Mouse (Mus musculus): ENCODE data around the gene Mei4.

DNA sequence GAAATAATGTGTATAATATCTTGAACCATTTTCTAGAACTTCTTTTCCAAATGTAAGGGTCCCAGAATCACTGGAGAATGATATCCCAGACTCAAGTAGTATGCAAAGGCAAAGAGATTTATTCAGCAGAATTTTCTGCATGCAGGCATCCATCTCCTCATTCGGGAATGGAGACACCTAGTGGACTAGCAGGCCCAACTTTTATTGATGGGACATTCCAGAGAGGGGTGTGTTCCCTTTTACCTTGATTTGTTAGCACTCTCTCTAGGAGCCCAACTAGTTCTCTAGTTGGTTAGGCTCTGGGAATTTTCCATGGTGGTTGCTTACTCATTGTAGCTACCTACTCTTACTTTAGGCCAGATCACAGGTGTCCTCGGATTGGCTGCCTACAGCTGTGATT, 105.5 kb downstream of the Mei4 start:
- no peak for TF ChIP-seq POLR2A (IDR thresholded peaks at IDR 0.05; ENCODE audit: extremely low read depth, insufficient read depth, low read length)
- TF ChIP-seq CTCF (IDR thresholded peaks at IDR 0.05; ENCODE audit: extremely low read depth, insufficient read depth, low read length): no peak

Measured in cortical plate, adult 2 months (tissue).